Mouse (Mus musculus) liver, embryonic 12.5 days (tissue): Measurements from ENCODE around the gene Ypel5. TPM values are rescaled to one million over a fixed set of nuclear protein-coding genes. Genes with fewer than 3 reads are reported as not detected.

Experiments used
- ATAC-seq: fragments of 200-750 bp; cut with Nextera tagmentation; 2 replicates; pipeline ENCODE4 v1.8.0; 2017; ENCODE audit warnings: moderate number of reproducible peaks, mild to moderate bottlenecking, moderate library complexity
- H3K27ac ChIP-seq: fragments of 300-500 bp; sonication (generic); 2 replicates; pipeline ENCODE4 v1.5.1; 2016; ENCODE audit warnings: mild to moderate bottlenecking
- H3K27me3 ChIP-seq: fragments of 300-500 bp; sonication (generic); replicated peaks from 2 replicates; pipeline ENCODE4 v1.6.1; 2016; ENCODE audit warnings: mild to moderate bottlenecking, moderate library complexity
- H3K36me3 ChIP-seq: fragments of 300-500 bp; sonication (generic); 2 replicates; pipeline ENCODE4 v1.6.1; 2016; ENCODE audit warnings: mild to moderate bottlenecking, moderate library complexity
- H3K4me1 ChIP-seq: fragments of 300-500 bp; sonication (generic); 2 replicates; pipeline ENCODE4 v1.6.1; 2016
- H3K4me2 ChIP-seq: fragments of 300-500 bp; sonication (generic); 2 replicates; pipeline ENCODE4 v1.6.1; 2016; ENCODE audit warnings: mild to moderate bottlenecking, moderate library complexity
- H3K4me3 ChIP-seq: fragments of 300-500 bp; sonication (generic); 2 replicates; pipeline ENCODE4 v1.5.1; 2016; ENCODE audit warnings: mild to moderate bottlenecking, moderate library complexity
- H3K9ac ChIP-seq: fragments of 300-500 bp; sonication (generic); 2 replicates; pipeline ENCODE4 v1.6.1; 2016; ENCODE audit warnings: mild to moderate bottlenecking, moderate library complexity
- H3K9me3 ChIP-seq: fragments of 300-500 bp; sonication (generic); replicated peaks from 2 replicates; pipeline ENCODE4 v1.6.1; 2016; ENCODE audit warnings: mild to moderate bottlenecking, moderate library complexity
- WGBS: fragments of 180-500 bp; shearing (Covaris S2); methylation state at CpG from one replicate; pipeline ENCODE4 v1.1.7; 2016; ENCODE audit not compliant: insufficient replicate concordance; 5-methylcytosine and 5-hydroxymethylcytosine counted together
- polyA plus RNA-seq: library from polyadenylated mRNA; unstranded; fragments of >200 nt; fragmentation: Nextera tagmentation; extraction: Ambion mirVana; gene quantifications from 2 replicates; pipeline ENCODE4 v1.2.1, GENCODE M21; 2016

The Ypel5 gene
- polyA plus RNA-seq, 1 experiment from 2014 or later, result 69.6 TPM

DNA sequence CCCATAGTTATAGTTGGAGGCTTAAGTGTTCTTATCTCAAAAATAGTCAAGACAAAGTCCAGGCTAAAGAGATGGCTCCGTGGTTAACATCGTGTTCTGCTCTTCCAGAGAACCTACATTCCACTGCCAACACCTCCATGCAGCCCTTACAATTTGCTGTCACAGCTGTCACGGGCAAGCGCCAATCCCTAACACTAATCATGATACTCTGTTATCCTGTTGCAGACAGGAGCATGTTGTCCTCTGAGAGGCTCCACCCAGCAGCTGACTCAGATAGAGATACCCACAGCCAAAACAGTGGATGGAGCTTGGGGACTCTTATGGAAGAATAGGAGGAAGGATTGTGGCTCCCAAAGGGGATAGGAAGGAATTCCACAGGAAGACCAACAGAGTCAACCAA is 15.8 kb upstream of the Ypel5 start:
- Histone ChIP-seq H3K4me3 (no peak overlapping the region), H3K9me3 (no peaks in the 10 kb centered on the region), H3K4me2 (no peak overlapping the region), H3K27ac (no peak overlapping the region), H3K36me3 (no peaks in the 10 kb centered on the region), H3K27me3 (no peaks in the 10 kb centered on the region), H3K4me1 (peaks cover 6% of the 10 kb centered on the region; the same call in 1 of the 2 replicates), H3K9ac (no peak overlapping the region)
- 12% methylated on average over 4 of the region's 4 CpGs for WGBS
- ATAC-seq, result 0 out of 2 replicates have a peak, but pooled peaks have one; percentile 49

DNA sequence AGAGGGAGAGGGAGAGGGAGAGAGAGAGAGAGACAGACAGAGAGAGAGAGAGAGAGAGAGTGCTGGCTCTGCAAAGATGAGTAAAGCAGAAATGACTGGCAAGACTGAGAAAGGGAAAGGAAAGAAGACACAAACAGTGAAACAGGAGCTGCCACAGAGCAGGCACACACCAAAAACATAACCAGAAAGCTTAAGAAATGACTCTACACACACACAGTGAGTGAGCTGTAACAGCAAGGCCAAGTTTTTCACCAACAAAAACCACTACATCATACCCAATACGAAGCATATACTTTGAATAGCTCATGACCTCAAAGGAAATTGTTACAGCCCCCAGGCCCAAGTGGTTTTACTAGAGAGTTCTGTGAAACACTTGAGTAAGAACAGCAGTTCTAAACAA is 14.3 kb upstream of the Ypel5 start:
- no peaks in the 10 kb centered on the region for H3K36me3 ChIP-seq
- H3K27ac ChIP-seq, result no peak overlapping the region
- H3K9ac ChIP-seq, result no peak overlapping the region
- no peak for ATAC-seq
- H3K4me3 ChIP-seq, result no peak overlapping the region
- peaks cover 6% of the 10 kb centered on the region; the same call in 1 of the 2 replicates for H3K4me1 ChIP-seq
- H3K9me3 ChIP-seq, result no peaks in the 10 kb centered on the region
- H3K4me2 ChIP-seq, result no peak overlapping the region
- no peaks in the 10 kb centered on the region for H3K27me3 ChIP-seq
- 36% methylated on average over 1 of the region's 1 CpGs for WGBS

DNA sequence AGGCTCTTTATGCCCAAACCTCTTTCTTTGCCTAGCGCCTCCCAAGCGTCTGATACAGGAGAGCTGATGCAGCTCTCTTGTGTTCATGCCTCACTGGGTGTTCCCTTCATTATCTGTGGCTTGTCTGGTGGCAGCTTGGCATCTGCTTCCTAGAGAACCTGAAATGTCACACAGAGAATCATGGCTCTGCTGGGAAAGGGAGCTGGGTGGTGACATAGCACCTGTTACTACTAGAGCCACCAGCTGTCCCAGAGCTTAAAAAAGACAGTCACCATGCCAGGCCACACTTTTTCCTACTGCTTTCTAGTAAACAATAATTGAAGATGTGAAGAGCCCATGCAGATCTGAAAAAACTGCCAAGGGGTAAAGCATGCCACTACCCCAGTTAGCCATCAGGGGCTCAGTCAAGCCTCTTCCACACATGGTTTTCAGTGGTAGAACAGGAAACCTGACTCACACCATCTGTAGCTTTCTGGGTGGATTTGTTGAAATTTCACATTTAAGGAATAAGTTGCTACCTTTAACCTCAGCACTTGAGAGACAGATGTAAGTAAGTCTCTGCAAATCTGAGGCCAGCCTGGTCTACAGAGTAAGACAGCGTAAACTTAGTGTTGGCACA is 9.2 kb upstream of the Ypel5 start:
- H3K4me1 ChIP-seq, result no peaks in the 10 kb centered on the region
- no peak overlapping the region for H3K9ac ChIP-seq
- no peaks in the 10 kb centered on the region for H3K27me3 ChIP-seq
- H3K36me3 ChIP-seq, result no peaks in the 10 kb centered on the region
- no peak overlapping the region for H3K27ac ChIP-seq
- WGBS, result 67% methylated on average over 3 of the region's 3 CpGs
- no peak overlapping the region for H3K4me2 ChIP-seq
- ATAC-seq, result no peak
- H3K4me3 ChIP-seq, result no peak overlapping the region
- H3K9me3 ChIP-seq, result no peaks in the 10 kb centered on the region

DNA sequence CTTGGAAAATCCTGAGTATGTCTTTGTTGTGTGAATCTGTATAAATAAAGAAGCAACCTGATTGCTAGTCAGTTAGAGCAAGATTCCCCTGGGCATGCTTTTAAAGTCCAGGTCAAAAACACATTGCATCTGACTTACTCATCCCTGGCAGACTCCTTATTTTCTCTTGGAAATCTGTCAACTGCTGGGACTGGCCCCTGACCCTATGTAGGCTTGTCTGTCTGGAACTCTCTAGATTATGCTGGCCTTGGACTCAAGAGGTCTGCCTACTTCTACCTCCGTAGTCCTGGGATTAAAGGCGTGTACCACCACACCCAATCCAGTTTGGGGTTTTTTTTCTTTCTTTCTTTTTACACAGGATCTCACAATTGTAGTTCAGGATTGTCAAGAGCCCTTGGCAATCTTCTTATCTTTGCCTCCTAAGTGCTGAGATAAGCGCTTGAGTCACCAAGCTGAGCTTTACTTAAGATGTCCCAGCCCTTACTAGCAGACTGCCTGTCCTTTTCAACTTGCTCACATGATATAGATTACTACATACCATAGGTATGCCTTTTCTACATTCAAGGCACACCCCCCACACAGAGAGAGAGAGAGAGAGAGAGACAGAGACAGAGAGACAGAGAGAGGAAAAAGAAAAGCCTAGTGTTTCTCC is 8.1 kb upstream of the Ypel5 start:
- no peak overlapping the region for H3K27ac ChIP-seq
- H3K36me3 ChIP-seq, result no peaks in the 10 kb centered on the region
- H3K27me3 ChIP-seq, result no peaks in the 10 kb centered on the region
- 54% methylated on average over 3 of the region's 3 CpGs for WGBS
- no peak overlapping the region for H3K4me2 ChIP-seq
- H3K4me1 ChIP-seq, result no peaks in the 10 kb centered on the region
- no peaks in the 10 kb centered on the region for H3K9me3 ChIP-seq
- H3K4me3 ChIP-seq, result no peak overlapping the region
- H3K9ac ChIP-seq, result no peak overlapping the region
- ATAC-seq, result no peak

DNA sequence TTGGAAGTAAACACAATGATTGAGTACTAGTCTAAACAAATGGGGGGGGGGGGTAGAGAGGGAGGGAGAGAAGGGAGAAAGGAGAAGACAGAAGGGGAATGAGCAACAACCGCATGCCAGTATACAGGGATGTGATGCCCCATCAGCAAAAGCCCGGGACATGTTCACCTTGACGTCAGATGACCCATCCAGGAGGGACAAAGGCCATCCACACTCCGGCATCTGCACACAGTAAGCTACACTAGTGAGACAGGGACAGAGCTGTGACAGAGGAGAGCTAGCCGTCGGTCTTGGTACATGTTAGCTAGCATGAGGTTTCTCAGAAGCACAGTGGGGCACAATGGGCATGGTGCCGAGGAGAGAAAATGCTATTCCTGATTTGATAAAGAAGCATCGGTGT is 7.6 kb upstream of the Ypel5 start:
- Histone ChIP-seq H3K36me3 (no peaks in the 10 kb centered on the region), H3K9ac (no peak overlapping the region), H3K4me2 (no peak overlapping the region), H3K27ac (no peak overlapping the region), H3K27me3 (no peaks in the 10 kb centered on the region), H3K9me3 (no peaks in the 10 kb centered on the region), H3K4me1 (no peaks in the 10 kb centered on the region), H3K4me3 (no peak overlapping the region)
- 71% methylated on average over 8 of the region's 8 CpGs for WGBS
- ATAC-seq, result no peak

DNA sequence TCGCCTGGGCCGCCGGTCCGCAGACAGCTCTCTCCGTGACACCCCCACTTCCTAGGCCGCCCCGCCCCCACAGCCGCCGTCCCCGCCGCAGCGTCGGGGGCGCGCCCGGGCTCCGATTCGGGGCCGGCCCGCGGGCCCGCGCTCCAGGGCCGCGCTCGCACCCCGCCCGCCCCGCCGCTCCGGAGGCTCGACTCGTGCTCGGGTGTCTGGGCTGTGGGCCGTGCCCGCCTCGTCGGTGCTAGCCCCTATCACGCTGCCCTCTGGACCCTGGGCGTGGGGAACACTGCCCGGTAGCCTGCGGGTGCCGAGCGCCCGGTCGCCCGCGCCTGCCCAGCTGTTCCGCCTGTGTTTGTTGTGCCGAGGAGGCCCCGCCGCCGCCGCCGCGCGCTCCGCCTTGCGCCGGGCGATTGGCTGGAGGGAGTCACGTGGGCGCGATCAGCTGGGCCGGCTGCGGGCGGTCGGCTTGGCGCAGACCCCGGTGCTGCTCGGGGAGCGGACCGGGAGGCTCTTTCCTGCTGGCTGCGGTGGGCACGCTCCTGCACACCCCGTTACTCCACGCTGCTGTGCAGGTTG is 973 bp downstream of the Ypel5 start:
- H3K4me2 ChIP-seq, result peak overlapping the region; percentile 96
- H3K36me3 ChIP-seq, result peaks cover 22% of the 10 kb centered on the region
- peak overlapping the region; percentile 98 for H3K9ac ChIP-seq
- peak overlapping the region; percentile 93 for H3K4me3 ChIP-seq
- no peaks in the 10 kb centered on the region for H3K9me3 ChIP-seq
- under 1% methylated on average over 68 of the region's 77 CpGs for WGBS
- H3K27me3 ChIP-seq, result no peaks in the 10 kb centered on the region
- peaks cover 28% of the 10 kb centered on the region for H3K4me1 ChIP-seq
- peak overlapping the region; percentile 99 for H3K27ac ChIP-seq
- peak; percentile 65 for ATAC-seq

DNA sequence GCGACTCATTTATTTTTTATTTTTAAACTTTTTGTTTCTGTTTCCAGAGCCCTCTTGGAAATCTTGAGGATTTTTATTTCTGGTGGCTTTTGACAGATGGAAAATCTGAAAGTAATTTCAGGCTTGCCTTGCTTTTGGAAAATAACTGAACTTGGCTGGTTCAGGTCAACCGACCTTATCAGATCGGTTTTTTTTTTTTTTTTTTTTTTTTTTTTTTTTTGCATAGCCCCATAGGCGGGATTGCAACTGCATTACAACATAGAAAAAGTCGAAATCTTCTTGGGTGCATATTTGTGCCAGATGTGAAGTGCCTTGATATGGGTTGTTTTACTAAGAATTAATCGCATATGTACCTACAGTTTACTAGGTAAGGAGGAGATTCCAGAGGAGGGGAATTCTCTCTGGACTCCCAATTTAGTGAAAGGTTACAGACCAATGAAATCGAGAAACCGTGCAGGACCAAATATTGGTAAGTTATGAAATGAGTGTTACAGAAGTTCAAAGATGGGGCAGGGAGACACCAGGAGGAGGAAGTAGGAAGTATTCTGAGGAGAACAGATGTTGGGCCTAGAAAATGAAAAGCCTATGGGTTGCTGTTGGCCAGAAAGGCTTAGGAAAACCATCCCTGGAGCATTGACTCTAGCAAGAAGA is 1.7 kb downstream of the Ypel5 start:
- ATAC-seq, result no peak
- H3K27me3 ChIP-seq, result no peaks in the 10 kb centered on the region
- 13% methylated on average over 8 of the region's 8 CpGs for WGBS
- H3K36me3 ChIP-seq, result peaks cover 29% of the 10 kb centered on the region
- no peaks in the 10 kb centered on the region for H3K9me3 ChIP-seq
- H3K4me3 ChIP-seq, result peak overlapping the region; percentile 93
- peak overlapping the region; percentile 99 for H3K27ac ChIP-seq
- peaks cover 28% of the 10 kb centered on the region for H3K4me1 ChIP-seq
- H3K9ac ChIP-seq, result peak overlapping the region; percentile 98
- H3K4me2 ChIP-seq, result peak overlapping the region; percentile 96

DNA sequence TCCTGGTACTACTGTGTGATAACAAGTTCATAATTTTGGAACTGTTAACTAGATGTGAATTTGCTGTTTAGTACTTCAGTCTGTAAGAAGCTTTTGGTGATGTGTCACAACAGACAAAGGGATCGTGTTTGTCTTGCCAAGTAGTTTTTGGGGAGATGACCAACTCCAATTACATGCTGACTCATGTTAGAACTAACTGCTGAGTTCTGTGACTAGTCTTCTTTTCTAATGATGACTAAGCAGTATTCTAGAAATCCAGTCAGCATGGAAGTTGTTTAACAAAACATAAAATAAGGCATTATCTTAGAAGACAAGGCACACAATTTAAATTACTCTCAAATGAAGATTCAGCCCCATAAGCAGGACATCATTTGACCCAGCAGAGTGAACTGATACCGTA is 2.7 kb downstream of the Ypel5 start:
- H3K4me2 ChIP-seq, result peak overlapping the region; percentile 96
- no peaks in the 10 kb centered on the region for H3K27me3 ChIP-seq

DNA sequence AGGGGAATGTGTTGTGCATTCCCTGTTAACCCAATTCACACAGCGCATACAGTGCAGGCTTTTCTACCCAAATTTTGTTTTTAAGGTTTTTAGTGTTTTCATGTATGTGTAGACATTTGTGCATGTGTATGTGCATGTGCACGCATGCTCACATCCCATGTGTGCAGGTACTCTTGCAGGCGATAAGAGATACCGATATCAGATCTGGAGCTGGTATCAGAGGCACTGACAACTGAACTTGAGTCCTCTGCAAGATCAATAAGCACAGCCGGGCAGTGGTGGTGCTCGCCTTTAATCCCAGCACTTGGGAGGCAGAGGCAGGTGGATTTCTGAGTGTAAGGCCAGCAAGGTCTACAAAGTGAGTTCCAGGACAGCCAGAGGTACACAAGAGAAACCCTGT is 8.1 kb downstream of the Ypel5 start:
- H3K27ac ChIP-seq, result no peak overlapping the region
- 86% methylated on average over 6 of the region's 6 CpGs for WGBS

More for the DNA sequence above, 2.7 kb downstream of the Ypel5 start:
- Histone ChIP-seq H3K9me3 (no peaks in the 10 kb centered on the region), H3K27ac (peak overlapping the region; percentile 88), H3K4me3 (peak overlapping the region; percentile 93), H3K36me3 (peaks cover 32% of the 10 kb centered on the region), H3K9ac (peak overlapping the region; percentile 98), H3K4me1 (peaks cover 28% of the 10 kb centered on the region)
- WGBS, result 70% methylated on average over 2 of the region's 2 CpGs
- no peak for ATAC-seq

DNA sequence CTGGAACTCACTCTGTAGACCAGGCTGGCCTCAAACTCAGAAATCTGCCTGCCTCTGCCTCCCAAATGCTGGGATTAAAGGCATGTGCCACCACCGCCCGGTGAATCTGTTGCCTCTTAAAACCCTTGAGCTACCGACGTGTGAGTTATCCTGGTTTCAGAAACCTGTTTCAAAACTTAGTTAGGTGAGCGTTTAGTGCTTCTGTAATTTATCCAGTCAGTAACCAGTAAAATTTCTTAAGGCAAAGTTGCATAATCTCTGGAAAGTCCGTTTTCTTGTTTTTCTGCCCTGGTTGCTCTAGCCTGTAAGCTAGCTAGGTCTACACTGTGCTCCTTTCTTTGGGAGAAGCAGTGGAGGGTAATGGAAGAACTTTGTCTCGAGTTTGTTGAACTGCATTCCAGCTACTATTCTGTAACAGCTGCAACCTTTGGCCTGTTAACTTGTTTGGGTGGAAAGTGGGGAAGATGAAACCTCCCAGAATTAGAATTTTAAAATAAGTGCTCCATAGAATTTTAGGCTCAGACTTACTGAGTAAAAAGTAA is 8.8 kb downstream of the Ypel5 start:
- no peak for ATAC-seq

More for the DNA sequence above, 8.1 kb downstream of the Ypel5 start:
- Histone ChIP-seq H3K36me3 (peaks cover 64% of the 10 kb centered on the region), H3K9me3 (no peaks in the 10 kb centered on the region), H3K4me2 (no peak overlapping the region), H3K4me1 (peaks cover 20% of the 10 kb centered on the region), H3K27me3 (no peaks in the 10 kb centered on the region), H3K9ac (no peak overlapping the region), H3K4me3 (no peak overlapping the region)
- ATAC-seq, result no peak

DNA sequence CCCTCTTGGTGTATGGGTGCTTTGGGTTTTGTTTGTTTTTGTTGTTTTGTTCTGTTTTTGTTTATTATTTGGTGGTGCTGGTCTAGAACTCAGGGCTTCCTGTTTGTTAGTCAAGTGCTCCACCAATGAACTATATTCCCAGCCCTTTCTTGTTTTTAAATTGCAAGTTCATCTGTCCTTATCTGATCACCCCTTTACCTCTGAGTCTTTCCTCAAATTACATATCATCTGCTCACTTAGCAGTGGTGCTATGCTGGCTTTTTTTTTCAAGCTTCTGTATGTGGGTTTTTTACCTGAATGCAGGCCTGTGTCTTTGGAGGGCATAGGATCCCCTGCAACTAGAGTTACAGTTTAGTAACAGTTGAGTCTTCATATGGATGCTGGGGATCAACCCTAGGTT is 9.3 kb downstream of the Ypel5 start:
- Histone ChIP-seq H3K4me2 (no peak overlapping the region), H3K27me3 (no peaks in the 10 kb centered on the region), H3K9me3 (no peaks in the 10 kb centered on the region), H3K36me3 (peaks cover 65% of the 10 kb centered on the region), H3K4me3 (no peak overlapping the region), H3K27ac (no peak overlapping the region), H3K9ac (no peak overlapping the region), H3K4me1 (0 out of 2 replicates have a peak, but pooled peaks cover 9% of the 10 kb centered on the region)
- no peak for ATAC-seq

More for the DNA sequence above, 8.8 kb downstream of the Ypel5 start:
- Histone ChIP-seq H3K9ac (no peak overlapping the region), H3K9me3 (no peaks in the 10 kb centered on the region), H3K36me3 (peaks cover 65% of the 10 kb centered on the region), H3K4me3 (no peak overlapping the region), H3K4me2 (no peak overlapping the region), H3K27ac (no peak overlapping the region), H3K4me1 (peaks cover 14% of the 10 kb centered on the region; the same call in 1 of the 2 replicates), H3K27me3 (no peaks in the 10 kb centered on the region)
- WGBS, result 81% methylated on average over 7 of the region's 7 CpGs

DNA sequence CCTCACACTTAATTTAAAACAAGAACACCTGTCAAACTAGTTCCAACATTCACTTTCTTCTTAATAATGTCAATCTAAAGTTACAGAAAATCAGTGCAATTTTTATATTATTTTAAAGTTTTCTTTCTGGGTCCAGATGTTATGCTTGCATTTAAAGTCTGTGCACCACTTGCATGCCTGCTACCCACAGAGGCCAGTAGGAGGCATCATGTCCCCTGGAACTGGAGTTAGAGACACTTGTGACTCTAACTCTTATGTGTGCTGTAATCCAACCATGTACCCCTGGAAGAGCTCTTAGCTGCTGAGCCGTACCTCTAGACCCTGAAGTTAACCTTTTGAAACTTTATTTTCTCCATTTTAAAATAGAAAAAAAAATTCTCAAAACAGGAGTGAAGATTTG is 19.0 kb downstream of the Ypel5 start:
- 72% methylated on average over 1 of the region's 1 CpGs for WGBS
- ATAC-seq, result no peak
- peaks cover 7% of the 10 kb centered on the region for H3K36me3 ChIP-seq

More for the DNA sequence above, 19.0 kb downstream of the Ypel5 start:
- H3K9me3 ChIP-seq, result no peaks in the 10 kb centered on the region
- no peak overlapping the region for H3K27ac ChIP-seq
- no peak overlapping the region for H3K9ac ChIP-seq
- no peak overlapping the region for H3K4me2 ChIP-seq
- no peaks in the 10 kb centered on the region for H3K4me1 ChIP-seq
- H3K27me3 ChIP-seq, result no peaks in the 10 kb centered on the region
- H3K4me3 ChIP-seq, result no peak overlapping the region
